Mouse (Mus musculus): Measurements from ENCODE around the gene Myh10.

Myh10 gene

GRCm38 (mm10) chr11:68748121-68748520, 56.8 kb downstream of the Myh10 start:
- no peak for DNase-seq (ENCODE audit: low spot score)

- no peak for DNase-seq (ENCODE audit: low spot score)
Observed at GRCm38 (mm10) chr11:68750206-68750605, 58.8 kb downstream of the Myh10 start.

- no peak for DNase-seq (ENCODE audit: low spot score)
Observed at GRCm38 (mm10) chr11:68750938-68751337, 59.6 kb downstream of the Myh10 start.

GRCm38 (mm10) chr11:68754283-68754682, 62.9 kb downstream of the Myh10 start:
- no peak for DNase-seq (ENCODE audit: low spot score)

- no peak for DNase-seq (ENCODE audit: low spot score)
Observed at GRCm38 (mm10) chr11:68756456-68757348, 65.3 kb downstream of the Myh10 start.

- no peak for DNase-seq (ENCODE audit: low spot score)
Observed at GRCm38 (mm10) chr11:68759691-68760090, 68.3 kb downstream of the Myh10 start.

GRCm38 (mm10) chr11:68761155-68761554, 69.8 kb downstream of the Myh10 start:
- no peak for DNase-seq (ENCODE audit: low spot score)

- DNase-seq (ENCODE audit: low spot score): no peak
Observed at GRCm38 (mm10) chr11:68761664-68762063, 70.3 kb downstream of the Myh10 start.

- no peak for DNase-seq (ENCODE audit: low spot score)
Observed at GRCm38 (mm10) chr11:68764622-68765021, 73.3 kb downstream of the Myh10 start.

- DNase-seq (ENCODE audit: low spot score): no peak
Observed at GRCm38 (mm10) chr11:68767762-68768542, 76.6 kb downstream of the Myh10 start.

- no peak for DNase-seq (ENCODE audit: low spot score)
Observed at GRCm38 (mm10) chr11:68769770-68770510, 78.6 kb downstream of the Myh10 start.

- DNase-seq (ENCODE audit: low spot score): no peak
Observed at GRCm38 (mm10) chr11:68776147-68776655, 84.8 kb downstream of the Myh10 start.

GRCm38 (mm10) chr11:68777933-68778332, 86.6 kb downstream of the Myh10 start:
- DNase-seq (ENCODE audit: low spot score): no peak

GRCm38 (mm10) chr11:68778855-68779254, 87.5 kb downstream of the Myh10 start:
- DNase-seq (ENCODE audit: low spot score): no peak

GRCm38 (mm10) chr11:68779735-68780465, 88.5 kb downstream of the Myh10 start:
- DNase-seq (ENCODE audit: low spot score): no peak

- DNase-seq (ENCODE audit: low spot score): no peak
Observed at GRCm38 (mm10) chr11:68780466-68781114, 89.2 kb downstream of the Myh10 start.

- no peak for DNase-seq (ENCODE audit: low spot score)
Observed at GRCm38 (mm10) chr11:68782336-68782735, 91.0 kb downstream of the Myh10 start.

GRCm38 (mm10) chr11:68785813-68786212, 94.5 kb downstream of the Myh10 start:
- DNase-seq (ENCODE audit: low spot score): no peak

GRCm38 (mm10) chr11:68787222-68787621, 95.9 kb downstream of the Myh10 start:
- DNase-seq (ENCODE audit: low spot score): no peak

- no peak for DNase-seq (ENCODE audit: low spot score)
Observed at GRCm38 (mm10) chr11:68790720-68791119, 99.4 kb downstream of the Myh10 start.

- no peak for DNase-seq (ENCODE audit: low spot score)
Observed at GRCm38 (mm10) chr11:68791794-68792193, 100.4 kb downstream of the Myh10 start.

Data from ovary, postnatal 14 days (tissue).